Mouse (Mus musculus): ENCODE data around the gene Elmo3.

Elmo3 gene

GRCm38 (mm10) chr8:105295895-105296573, 9.4 kb upstream of the Elmo3 start, which contains the start of gene Exoc3l:
Exoc3l (minus strand) TSS chr8:105296101.
- intact Hi-C loops (cut with DNase I) = no loop called here

DNA sequence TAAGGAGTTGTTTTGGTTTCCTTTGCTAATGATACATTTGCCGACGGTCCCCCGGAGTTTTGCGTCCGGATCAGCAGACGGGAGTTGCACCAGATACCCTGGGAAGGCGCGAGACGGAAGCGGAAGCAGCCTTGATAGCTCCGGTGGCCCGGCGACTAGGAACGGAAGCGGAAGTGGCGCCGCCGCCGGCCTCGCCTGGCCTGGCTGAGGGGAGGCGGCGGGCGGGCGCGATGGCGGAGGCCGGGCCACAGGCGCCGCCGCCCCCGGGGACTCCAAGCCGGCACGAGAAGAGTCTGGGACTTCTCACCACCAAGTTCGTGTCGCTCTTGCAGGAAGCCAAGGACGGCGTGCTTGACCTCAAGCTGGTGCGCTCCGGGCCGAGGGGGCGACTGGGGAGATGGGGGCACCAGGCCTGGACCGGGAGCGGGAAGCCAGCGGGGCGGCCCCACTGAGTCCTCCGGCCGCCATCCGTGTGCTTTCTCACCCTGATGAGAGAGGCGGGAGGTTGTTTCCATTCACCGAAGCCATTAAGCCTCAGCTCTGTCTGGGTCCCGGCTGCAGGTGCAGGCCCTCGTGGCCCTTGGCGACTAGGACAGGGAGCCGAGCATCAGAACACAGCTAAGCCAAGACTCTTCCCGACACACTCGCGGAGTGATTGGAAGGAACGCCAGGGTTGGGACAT, 7.7 kb upstream of the Elmo3 start, which contains the start of gene E2f4:
Gene E2f4, plus strand, starts transcription at position 153 of the 682 bp plus-strand sequence.
- intact Hi-C loops (cut with DNase I) = no loop called here

- intact Hi-C loops (cut with DNase I) = no loop called here
Measured at GRCm38 (mm10) chr8:105298351-105299252, 6.8 kb upstream of the Elmo3 start.

- intact Hi-C loops (cut with DNase I) = no loop called here
Measured at GRCm38 (mm10) chr8:105299962-105300361, 5.4 kb upstream of the Elmo3 start.

- intact Hi-C loops (cut with DNase I) = no loop called here
Measured at GRCm38 (mm10) chr8:105303396-105303795, 2.0 kb upstream of the Elmo3 start.

DNA sequence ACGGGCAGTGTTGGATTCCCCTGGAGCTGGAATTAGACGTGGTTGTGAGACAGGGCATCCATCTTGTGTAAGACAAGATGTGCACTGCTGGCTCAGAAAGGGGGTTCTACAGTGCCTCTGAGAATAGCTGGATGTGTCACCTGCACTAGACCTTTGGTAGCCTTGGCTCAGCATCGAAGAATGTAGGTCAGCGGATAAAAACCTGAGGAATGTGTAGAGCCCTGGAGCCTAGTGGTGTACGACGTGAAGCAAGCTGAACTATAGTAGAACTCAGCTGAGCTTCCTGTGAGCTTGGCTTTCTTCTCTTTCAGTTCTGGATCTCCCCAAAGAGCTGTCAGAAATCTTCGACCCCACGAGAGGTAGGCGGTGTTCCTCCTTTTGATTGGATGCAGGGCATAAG, 1.5 kb upstream of the Elmo3 start:
- intact Hi-C loops (cut with DNase I) = no loop called here

GRCm38 (mm10) chr8:105304325-105305210, 833 bp upstream of the Elmo3 start:
- intact Hi-C loops (cut with DNase I) = no loop called here

DNA sequence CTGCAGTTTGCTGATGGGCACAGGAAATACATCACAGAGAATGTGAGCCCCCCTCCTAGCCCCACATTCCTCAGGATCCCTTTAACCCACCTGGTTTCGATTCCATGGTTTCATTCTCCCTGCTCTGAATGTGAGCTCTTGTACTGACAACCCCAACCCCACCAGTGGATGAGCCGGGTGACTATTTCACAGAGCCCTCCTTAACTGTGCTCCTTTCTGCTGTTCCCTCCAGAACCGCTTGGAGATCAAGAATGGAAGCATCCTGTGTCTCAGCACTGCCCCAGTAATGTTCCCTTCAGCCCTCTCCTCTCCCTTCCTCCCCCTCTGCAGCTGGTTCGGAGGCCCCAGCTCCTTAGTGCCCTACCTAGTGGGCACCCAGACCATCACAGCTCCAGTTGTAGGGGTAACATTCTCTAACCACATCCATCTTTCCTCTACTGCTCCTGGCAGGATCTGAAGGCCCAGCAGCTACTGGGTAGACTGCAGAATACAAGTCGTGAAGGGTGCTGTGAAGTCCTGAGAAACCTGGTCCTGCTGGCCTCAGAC, 818 bp downstream of the Elmo3 start:
- intact Hi-C loops (cut with DNase I) = no loop called here

GRCm38 (mm10) chr8:105307670-105308069, 2.3 kb downstream of the Elmo3 start:
- intact Hi-C loops (cut with DNase I) = no loop called here

DNA sequence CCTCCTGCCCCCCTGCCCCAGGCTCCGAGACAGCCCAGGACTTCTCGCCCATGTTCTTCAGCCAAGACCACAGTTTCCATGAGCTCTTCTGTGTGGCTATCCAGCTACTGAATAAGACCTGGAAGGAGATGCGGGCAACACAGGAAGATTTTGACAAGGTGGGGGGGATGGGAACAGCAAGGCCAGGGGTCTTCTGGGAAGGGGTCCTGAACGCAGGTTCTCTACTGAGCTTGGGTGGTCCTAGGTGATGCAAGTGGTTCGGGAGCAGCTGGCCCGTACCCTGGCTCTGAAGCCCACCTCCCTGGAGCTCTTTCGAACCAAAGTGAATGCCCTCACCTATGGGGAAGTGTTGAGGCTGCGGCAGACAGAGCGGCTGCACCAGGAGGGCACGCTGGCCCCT, 3.0 kb downstream of the Elmo3 start:
- intact Hi-C loops (cut with DNase I) = no loop called here

GRCm38 (mm10) chr8:105309142-105309847, 3.9 kb downstream of the Elmo3 start:
- intact Hi-C loops (cut with DNase I) = no loop called here

GRCm38 (mm10) chr8:105310118-105310517, 4.7 kb downstream of the Elmo3 start:
- intact Hi-C loops (cut with DNase I) = no loop called here

- intact Hi-C loops (cut with DNase I) = no loop called here
Measured at GRCm38 (mm10) chr8:105311718-105312117, 6.3 kb downstream of the Elmo3 start.

DNA sequence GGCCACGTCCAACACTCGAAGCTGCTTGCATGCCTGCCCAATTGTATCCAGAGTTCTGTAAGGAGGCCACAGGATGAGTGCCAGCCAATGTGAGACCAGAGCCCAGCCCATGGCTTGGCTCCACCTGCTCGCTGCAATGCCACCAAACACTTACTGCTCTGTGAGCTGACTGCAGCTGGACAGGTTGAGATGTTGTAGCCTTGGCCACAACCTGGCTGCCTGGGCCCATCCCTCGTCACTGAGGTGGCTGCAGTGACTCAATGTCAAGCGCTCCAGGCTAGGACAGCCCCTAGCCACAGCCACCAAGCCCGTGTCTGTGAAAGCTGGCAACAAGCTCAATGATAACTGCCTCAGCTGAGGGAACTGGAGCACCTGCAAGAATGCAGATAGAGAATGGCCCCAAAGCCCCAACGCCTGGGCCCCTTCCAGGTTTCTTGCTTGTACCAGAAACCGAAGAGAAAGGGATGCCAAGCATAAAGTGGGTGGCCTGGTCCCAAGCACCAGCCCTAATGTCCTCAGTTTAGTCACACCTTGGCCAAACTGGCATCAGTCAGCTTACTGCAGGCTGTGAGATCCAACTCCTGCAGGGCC, 7.6 kb downstream of the Elmo3 start:
- intact Hi-C loops (cut with DNase I) = no loop called here

- intact Hi-C loops (cut with DNase I) = no loop called here
Measured at GRCm38 (mm10) chr8:105313622-105314402, 8.4 kb downstream of the Elmo3 start.

GRCm38 (mm10) chr8:105315073-105315769, 9.8 kb downstream of the Elmo3 start:
- intact Hi-C loops (cut with DNase I) = no loop called here

DNA sequence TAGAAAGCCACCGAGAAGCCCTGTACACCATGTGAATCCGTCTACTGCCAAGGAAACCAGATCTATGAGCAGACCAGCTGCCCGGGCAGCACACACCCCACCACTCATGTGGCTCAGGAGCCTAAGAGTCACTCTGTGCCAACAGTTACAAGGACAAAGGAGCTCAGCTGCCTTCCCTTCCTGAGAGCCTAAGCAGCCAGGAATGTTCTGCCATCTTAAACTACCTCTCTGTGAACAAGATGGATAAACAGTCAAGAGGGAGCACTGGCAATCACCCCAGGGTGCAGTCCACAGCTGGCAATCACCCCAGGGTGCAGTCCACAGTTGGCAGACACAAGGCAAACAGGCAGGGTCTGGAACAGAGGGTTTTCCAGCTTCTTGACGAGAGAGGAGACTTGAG, 12.5 kb downstream of the Elmo3 start:
- intact Hi-C loops (cut with DNase I) = no loop called here

DNA sequence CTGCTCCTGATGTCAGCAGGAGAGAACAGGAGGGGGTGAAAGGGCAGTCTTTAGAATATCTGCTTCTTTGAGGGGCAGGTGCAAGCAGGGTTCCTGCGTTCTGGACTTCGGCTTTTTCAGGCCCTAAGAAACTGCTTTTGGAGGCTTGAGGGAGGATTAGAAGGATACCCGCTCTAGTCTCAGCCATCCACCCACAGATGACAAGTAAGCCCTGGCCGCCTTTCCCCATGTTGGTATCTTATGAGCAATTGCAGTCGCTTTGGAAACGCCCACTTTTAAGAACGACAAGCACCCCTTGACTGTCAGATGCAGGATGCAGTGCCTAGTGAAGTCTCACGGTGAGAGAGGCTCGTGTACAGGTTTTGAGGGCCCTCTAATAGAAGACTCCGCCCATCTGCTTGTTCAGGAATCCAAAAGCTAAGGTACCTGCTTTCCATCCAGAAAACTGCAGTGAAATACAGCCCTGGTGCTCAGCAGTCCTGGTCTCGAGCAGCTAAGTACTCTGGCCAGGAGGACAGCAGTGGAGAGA, 13.3 kb downstream of the Elmo3 start:
- intact Hi-C loops (cut with DNase I) = no loop called here
